Mouse (Mus musculus): ENCODE results near the gene Prlr. TPM values are rescaled to one million over a fixed set of nuclear protein-coding genes. Genes with fewer than 3 reads are reported as not detected.

Prlr gene
- polyA plus RNA-seq, 1 experiment from 2014 or later, result 4.4 TPM

GRCm38 (mm10) chr15:10277461-10277860, 100.4 kb downstream of the Prlr start:
- H3K4me1 ChIP-seq, result no peaks in the 10 kb centered on the region
- H3K36me3 ChIP-seq, result no peaks in the 10 kb centered on the region
- WGBS, result 76% methylated on average over 4 of the region's 4 CpGs
- no peak for ATAC-seq (ENCODE audit: insufficient read depth, low FRiP score, low read depth)
- no peak overlapping the region for H3K9ac ChIP-seq
- H3K27me3 ChIP-seq (replicated peaks), result no peaks in the 10 kb centered on the region
- H3K4me2 ChIP-seq, result no peak overlapping the region
- H3K9me3 ChIP-seq, result no peaks in the 10 kb centered on the region
- H3K27ac ChIP-seq, result no peak overlapping the region
- no peak overlapping the region for H3K4me3 ChIP-seq (replicated peaks)

GRCm38 (mm10) chr15:10281546-10281945, 104.5 kb downstream of the Prlr start:
- Histone ChIP-seq H3K9me3 (no peaks in the 10 kb centered on the region), H3K4me3 (replicated peaks) (no peak overlapping the region), H3K9ac (no peak overlapping the region), H3K27ac (no peak overlapping the region), H3K27me3 (replicated peaks) (no peaks in the 10 kb centered on the region), H3K4me1 (no peaks in the 10 kb centered on the region), H3K36me3 (no peaks in the 10 kb centered on the region), H3K4me2 (no peak overlapping the region)
- 66% methylated on average over 5 of the region's 5 CpGs for WGBS
- no peak for ATAC-seq (ENCODE audit: insufficient read depth, low FRiP score, low read depth)

- no peak overlapping the region for H3K27ac ChIP-seq
- H3K4me2 ChIP-seq, result no peak overlapping the region
- no peak for ATAC-seq (ENCODE audit: insufficient read depth, low FRiP score, low read depth)
- no peaks in the 10 kb centered on the region for H3K9me3 ChIP-seq
- H3K4me3 ChIP-seq (replicated peaks), result no peak overlapping the region
- no peaks in the 10 kb centered on the region for H3K4me1 ChIP-seq
- no peak overlapping the region for H3K9ac ChIP-seq
- H3K27me3 ChIP-seq (replicated peaks), result no peaks in the 10 kb centered on the region
- no peaks in the 10 kb centered on the region for H3K36me3 ChIP-seq
These were observed 106.6 kb downstream of the Prlr start for GRCm38 (mm10) chr15:10283661-10284060.

DNA sequence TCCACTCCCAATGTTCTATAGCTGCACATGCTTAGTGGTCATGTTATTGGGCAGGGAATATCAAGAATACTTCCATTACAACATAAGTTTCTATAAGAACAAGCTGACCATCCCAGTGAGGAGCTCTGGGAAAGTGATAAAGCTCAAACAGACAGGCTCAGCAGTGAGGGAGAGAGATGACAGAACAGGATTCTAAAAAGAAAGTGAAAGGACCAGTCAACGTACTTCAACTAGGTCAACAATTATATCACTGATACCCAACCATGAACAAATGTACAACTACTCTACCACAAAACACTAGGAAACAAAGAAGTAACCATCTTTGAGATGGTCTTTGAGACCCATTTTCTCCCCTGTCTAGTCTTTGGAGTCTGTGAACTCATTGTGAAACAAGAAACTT, 119.5 kb downstream of the Prlr start:
- Histone ChIP-seq H3K4me1 (no peaks in the 10 kb centered on the region), H3K4me2 (no peak overlapping the region), H3K9ac (no peak overlapping the region), H3K9me3 (no peaks in the 10 kb centered on the region), H3K36me3 (no peaks in the 10 kb centered on the region), H3K27me3 (replicated peaks) (no peaks in the 10 kb centered on the region), H3K27ac (no peak overlapping the region), H3K4me3 (replicated peaks) (no peak overlapping the region)
- ATAC-seq (ENCODE audit: insufficient read depth, low FRiP score, low read depth), result no peak
- 84% methylated on average over 1 of the region's 1 CpGs for WGBS

- no peak overlapping the region for H3K4me3 ChIP-seq (replicated peaks)
- no peaks in the 10 kb centered on the region for H3K9me3 ChIP-seq
- no peak overlapping the region for H3K27ac ChIP-seq
- no peak overlapping the region for H3K4me2 ChIP-seq
- WGBS, result 72% methylated on average over 1 of the region's 1 CpGs
- no peak for ATAC-seq (ENCODE audit: insufficient read depth, low FRiP score, low read depth)
- H3K9ac ChIP-seq, result no peak overlapping the region
- H3K27me3 ChIP-seq (replicated peaks), result no peaks in the 10 kb centered on the region
- no peaks in the 10 kb centered on the region for H3K36me3 ChIP-seq
- H3K4me1 ChIP-seq, result no peaks in the 10 kb centered on the region
These were observed 121.0 kb downstream of the Prlr start for GRCm38 (mm10) chr15:10298058-10298457.

DNA sequence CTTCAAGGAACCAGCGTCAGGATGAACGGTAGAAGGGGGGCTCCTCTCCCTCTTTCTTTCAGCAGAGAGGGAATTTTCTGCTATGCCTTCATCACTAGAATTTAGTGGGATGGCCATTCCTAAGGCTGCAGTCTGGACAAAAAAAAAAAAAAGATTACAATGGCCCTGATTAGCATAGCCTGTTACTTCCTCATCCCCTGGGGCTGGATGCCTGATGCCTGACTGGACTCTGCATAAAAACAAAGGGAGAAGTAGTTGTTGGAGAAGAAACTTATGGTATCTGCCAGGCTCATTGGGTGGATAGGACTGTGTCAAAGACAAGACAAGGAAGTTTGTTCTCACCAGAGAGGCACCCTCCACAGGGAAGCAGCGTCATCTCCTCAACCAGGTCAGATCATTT, 122.4 kb downstream of the Prlr start:
- H3K27me3 ChIP-seq (replicated peaks), result no peaks in the 10 kb centered on the region
- no peaks in the 10 kb centered on the region for H3K36me3 ChIP-seq
- no peak for ATAC-seq (ENCODE audit: insufficient read depth, low FRiP score, low read depth)
- H3K4me3 ChIP-seq (replicated peaks), result no peak overlapping the region
- H3K27ac ChIP-seq, result no peak overlapping the region
- no peak overlapping the region for H3K9ac ChIP-seq
- no peaks in the 10 kb centered on the region for H3K4me1 ChIP-seq
- H3K9me3 ChIP-seq, result no peaks in the 10 kb centered on the region
- WGBS, result 81% methylated on average over 3 of the region's 3 CpGs
- H3K4me2 ChIP-seq, result no peak overlapping the region

- H3K27me3 ChIP-seq (replicated peaks), result no peaks in the 10 kb centered on the region
- 98% methylated on average over 1 of the region's 1 CpGs for WGBS
- ATAC-seq (ENCODE audit: insufficient read depth, low FRiP score, low read depth), result no peak
- no peaks in the 10 kb centered on the region for H3K36me3 ChIP-seq
- H3K9me3 ChIP-seq, result no peaks in the 10 kb centered on the region
- H3K4me2 ChIP-seq, result no peak overlapping the region
- H3K4me3 ChIP-seq (replicated peaks), result no peak overlapping the region
- no peaks in the 10 kb centered on the region for H3K4me1 ChIP-seq
- no peak overlapping the region for H3K27ac ChIP-seq
- H3K9ac ChIP-seq, result no peak overlapping the region
These were observed 129.4 kb downstream of the Prlr start for GRCm38 (mm10) chr15:10306461-10306860.

DNA sequence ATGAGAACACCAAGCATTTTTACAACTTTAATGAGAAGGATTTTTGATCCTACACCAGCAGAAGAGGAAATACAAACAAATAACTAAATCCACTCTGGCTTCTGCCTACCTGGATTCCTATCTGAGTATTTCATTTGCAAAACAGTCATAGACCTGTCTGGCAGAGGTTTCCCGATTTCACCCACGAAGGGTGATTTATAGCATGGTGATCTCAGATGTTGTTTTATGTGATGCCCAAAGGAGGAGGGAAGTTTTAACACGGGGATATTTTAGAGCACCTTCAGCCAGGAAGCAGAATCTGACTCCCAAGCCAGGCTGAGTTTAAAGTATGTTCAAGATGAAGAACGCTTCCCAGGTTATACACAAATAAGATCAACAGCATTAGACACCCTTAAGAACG, 134.8 kb downstream of the Prlr start:
- H3K4me1 ChIP-seq, result no peaks in the 10 kb centered on the region
- no peak overlapping the region for H3K9ac ChIP-seq
- H3K4me3 ChIP-seq (replicated peaks), result no peak overlapping the region
- 67% methylated on average over 5 of the region's 5 CpGs for WGBS
- no peak overlapping the region for H3K27ac ChIP-seq
- no peaks in the 10 kb centered on the region for H3K9me3 ChIP-seq
- no peak for ATAC-seq (ENCODE audit: insufficient read depth, low FRiP score, low read depth)
- H3K36me3 ChIP-seq, result no peaks in the 10 kb centered on the region
- H3K27me3 ChIP-seq (replicated peaks), result no peaks in the 10 kb centered on the region
- no peak overlapping the region for H3K4me2 ChIP-seq

GRCm38 (mm10) chr15:10313522-10314455, 136.8 kb downstream of the Prlr start:
- Histone ChIP-seq H3K9me3 (no peaks in the 10 kb centered on the region), H3K4me2 (no peak overlapping the region), H3K4me1 (no peaks in the 10 kb centered on the region), H3K27ac (no peak overlapping the region), H3K36me3 (no peaks in the 10 kb centered on the region), H3K9ac (no peak overlapping the region), H3K27me3 (replicated peaks) (no peaks in the 10 kb centered on the region), H3K4me3 (replicated peaks) (no peak overlapping the region)
- WGBS, result 48% methylated on average over 7 of the region's 7 CpGs
- no peak; the same call in 1 of the 2 replicates for ATAC-seq (ENCODE audit: insufficient read depth, low FRiP score, low read depth)

DNA sequence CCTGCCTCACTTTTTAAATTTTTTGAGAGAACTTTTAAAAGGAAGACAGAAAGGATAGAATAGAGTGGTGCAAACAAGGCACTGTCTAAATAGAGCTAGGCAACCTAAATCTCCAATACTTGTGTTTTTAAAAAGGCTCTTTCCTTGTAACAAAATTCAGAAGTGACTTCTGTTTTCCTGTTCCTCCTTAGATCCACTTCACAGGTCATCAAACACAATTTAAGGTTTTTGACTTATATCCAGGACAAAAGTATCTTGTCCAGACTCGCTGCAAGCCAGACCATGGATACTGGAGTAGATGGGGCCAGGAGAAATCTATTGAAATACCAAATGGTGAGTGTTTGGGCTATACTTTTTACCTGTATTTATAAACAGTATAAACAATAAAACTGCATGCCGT, 148.0 kb downstream of the Prlr start, which contains the start of gene Gm21973:
Gene Gm21973, plus strand, starts transcription at position 301 of the 400 bp plus-strand sequence.
- ATAC-seq (ENCODE audit: insufficient read depth, low FRiP score, low read depth), result no peak
- H3K9me3 ChIP-seq, result no peaks in the 10 kb centered on the region
- H3K36me3 ChIP-seq, result no peaks in the 10 kb centered on the region
- no peak within 1 kb of the TSS for H3K4me3 ChIP-seq (replicated peaks)
- no peaks in the 10 kb centered on the region for H3K4me1 ChIP-seq
- H3K27ac ChIP-seq, result no peak within 1 kb of the TSS
- H3K4me2 ChIP-seq, result no peak within 1 kb of the TSS
- WGBS, result 84% methylated on average over 2 of the region's 2 CpGs
- H3K9ac ChIP-seq, result no peak within 1 kb of the TSS
- no peaks in the 10 kb centered on the region for H3K27me3 ChIP-seq (replicated peaks)

GRCm38 (mm10) chr15:10330626-10331025, 153.6 kb downstream of the Prlr start:
- Histone ChIP-seq H3K36me3 (no peaks in the 10 kb centered on the region), H3K4me3 (replicated peaks) (no peak overlapping the region), H3K9me3 (no peaks in the 10 kb centered on the region), H3K4me2 (no peak overlapping the region), H3K27me3 (replicated peaks) (no peaks in the 10 kb centered on the region), H3K9ac (no peak overlapping the region), H3K27ac (no peak overlapping the region), H3K4me1 (no peaks in the 10 kb centered on the region)
- no peak for ATAC-seq (ENCODE audit: insufficient read depth, low FRiP score, low read depth)
- WGBS, result 78% methylated on average over 3 of the region's 3 CpGs

GRCm38 (mm10) chr15:10332566-10332965, 155.5 kb downstream of the Prlr start:
- WGBS, result 95% methylated on average over 1 of the region's 1 CpGs

More at GRCm38 (mm10) chr15:10332566-10332965, 155.5 kb downstream of the Prlr start:
- H3K9me3 ChIP-seq, result no peaks in the 10 kb centered on the region
- no peak overlapping the region for H3K4me2 ChIP-seq
- no peak for ATAC-seq (ENCODE audit: insufficient read depth, low FRiP score, low read depth)
- no peak overlapping the region for H3K9ac ChIP-seq
- H3K4me1 ChIP-seq, result no peaks in the 10 kb centered on the region
- H3K4me3 ChIP-seq (replicated peaks), result no peak overlapping the region
- no peaks in the 10 kb centered on the region for H3K36me3 ChIP-seq
- no peaks in the 10 kb centered on the region for H3K27me3 ChIP-seq (replicated peaks)
- no peak overlapping the region for H3K27ac ChIP-seq

All from stomach, embryonic 15.5 days (tissue).